Mouse (Mus musculus) heart, adult 2 months (tissue): ENCODE measurements around the gene Tmem215.

ENCODE experiments used
- CTCF ChIP-seq: fragments of 200-600 bp; IDR thresholded peaks from 2 replicates; pipeline ENCODE4 v1.8.1; 2022; ENCODE audit warnings: antibody characterized with exemption, mild to moderate bottlenecking, moderate library complexity
- EP300 ChIP-seq: fragments of 200-500 bp; IDR thresholded peaks from 2 replicates; pipeline ENCODE4 v1.6.1; 2011; ENCODE audit warnings: low read depth, low read length, control low read depth; ENCODE audit not compliant: insufficient read depth
- POLR2A ChIP-seq: fragments of 200-500 bp; IDR thresholded peaks from 2 replicates; pipeline ENCODE4 v1.6.1; 2011; ENCODE audit warnings: mild to moderate bottlenecking, low read depth, low read length, control low read depth; ENCODE audit not compliant: insufficient read depth

GRCm38 (mm10) chr4:40443565-40443964 is 28.4 kb upstream of the Tmem215 start:
- TF ChIP-seq POLR2A: no peak
- no peak for TF ChIP-seq CTCF
- no peak for TF ChIP-seq EP300
